Mouse (Mus musculus) intestine, embryonic 16.5 days (tissue): ENCODE measurements at regions not wholly inside any gene's neighbourhood (a gene's known extent, or its start where the extent isn't known, plus 50 kb on each side); places are given as distances from the start of the nearest gene placed in this dataset.

Experiments
- ATAC-seq: fragments of 200-750 bp; cut with Nextera tagmentation; 2 replicates; pipeline ENCODE4 v1.8.0; 2017; ENCODE audit warnings: moderate TSS enrichment, moderate library complexity
- H3K27ac ChIP-seq: fragments of 300-500 bp; sonication (generic); 2 replicates; pipeline ENCODE4 v1.5.1; 2014; ENCODE audit warnings: mild to moderate bottlenecking, low read length
- H3K27me3 ChIP-seq: fragments of 300-500 bp; sonication (generic); replicated peaks from 2 replicates; pipeline ENCODE4 v1.6.1; 2014; ENCODE audit warnings: low read length, control low read depth, mixed read lengths; ENCODE audit not compliant: control insufficient read depth, insufficient read depth
- H3K36me3 ChIP-seq: fragments of 300-500 bp; sonication (generic); 2 replicates; pipeline ENCODE4 v1.6.1; 2014; ENCODE audit warnings: low read length, control low read depth; ENCODE audit not compliant: control insufficient read depth, insufficient read depth
- H3K4me1 ChIP-seq: fragments of 300-500 bp; sonication (generic); 2 replicates; pipeline ENCODE4 v1.6.1; 2014; ENCODE audit warnings: low read length, control low read depth, mixed read lengths; ENCODE audit not compliant: control insufficient read depth, insufficient read depth
- H3K4me2 ChIP-seq: fragments of 300-500 bp; sonication (generic); 2 replicates; pipeline ENCODE4 v1.6.1; 2014; ENCODE audit warnings: low read depth, low read length, control low read depth
- H3K4me3 ChIP-seq: fragments of 300-500 bp; sonication (generic); 2 replicates; pipeline ENCODE4 v1.5.1; 2014; ENCODE audit warnings: mild to moderate bottlenecking, low read length
- H3K9ac ChIP-seq: fragments of 300-500 bp; sonication (generic); 2 replicates; pipeline ENCODE4 v1.6.1; 2014; ENCODE audit warnings: low read depth, low read length
- H3K9me3 ChIP-seq: fragments of 300-500 bp; sonication (generic); 2 replicates; pipeline ENCODE4 v1.6.1; 2016; ENCODE audit warnings: low read length, control low read depth; ENCODE audit not compliant: control insufficient read depth
- WGBS: fragments of 180-500 bp; shearing (Covaris S2); extraction: QIAGEN DNeasy Blood & Tissue Kit; methylation state at CpG from one replicate; pipeline ENCODE4 v1.1.7; 2014; 5-methylcytosine and 5-hydroxymethylcytosine counted together

DNA sequence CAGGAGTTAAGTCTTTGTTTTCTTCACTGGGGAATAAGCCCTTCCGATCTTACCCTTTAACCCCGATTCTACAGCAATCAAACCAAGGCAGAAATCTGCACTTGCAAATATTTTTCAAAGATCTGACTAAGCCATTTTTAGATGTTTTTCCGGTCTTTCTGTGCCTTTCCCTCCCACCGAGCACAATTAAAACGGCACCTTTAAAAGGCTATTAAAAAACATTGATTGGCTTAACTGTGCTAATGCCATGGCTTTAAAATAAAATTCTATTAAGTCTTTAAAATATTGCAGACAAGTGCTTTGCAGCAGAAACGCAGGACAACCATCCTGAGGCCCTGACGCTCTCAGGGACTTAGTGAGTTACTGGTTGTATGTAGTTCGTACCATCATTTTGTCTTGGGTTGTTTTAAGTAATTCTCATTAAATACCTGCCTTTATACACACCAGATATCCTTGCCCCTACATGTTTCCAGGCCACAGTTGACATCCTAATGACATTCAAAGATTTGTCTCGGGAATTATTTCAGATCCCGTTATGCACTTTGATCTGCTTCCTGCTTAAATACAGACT is 197.6 kb upstream of the Hnrnpa3 start:
- Histone ChIP-seq H3K27ac (no peak overlapping the region), H3K9ac (no peak overlapping the region), H3K4me2 (no peak overlapping the region), H3K27me3 (no peaks in the 10 kb centered on the region), H3K4me3 (no peak overlapping the region), H3K36me3 (no peaks in the 10 kb centered on the region), H3K9me3 (no peaks in the 10 kb centered on the region), H3K4me1 (no peaks in the 10 kb centered on the region)
- no peak for ATAC-seq
- WGBS, result 74% methylated on average over 10 of the region's 10 CpGs

DNA sequence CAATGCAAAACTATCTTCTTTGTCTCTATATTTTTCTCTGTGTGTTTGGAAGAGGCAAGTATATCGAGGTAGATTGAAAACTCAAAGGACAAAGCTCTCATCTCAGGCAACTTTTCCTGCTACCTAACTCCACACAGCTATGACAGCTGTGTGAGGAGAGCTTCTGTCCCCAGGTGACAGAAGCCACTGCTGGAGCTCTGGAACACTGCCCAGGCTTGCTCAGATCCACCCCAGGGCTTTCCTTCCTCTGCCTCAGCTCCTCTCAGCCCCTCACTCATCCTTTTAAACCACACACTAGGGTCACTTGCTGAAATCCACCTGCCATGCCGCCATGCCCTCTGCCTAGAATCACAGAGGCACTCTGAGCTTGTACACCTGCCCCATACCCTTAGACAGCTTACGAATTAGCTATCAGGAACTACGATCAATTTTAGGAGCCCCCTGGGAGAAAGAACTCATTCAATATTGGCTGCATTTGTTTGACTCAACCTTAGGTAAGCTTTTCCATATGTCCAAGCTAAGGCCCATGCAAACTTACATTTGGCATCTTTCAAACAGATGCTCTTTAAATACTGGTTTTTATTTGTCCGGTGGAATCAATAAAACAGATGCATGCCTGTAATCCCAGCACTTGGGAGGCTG is 196.9 kb upstream of the Hnrnpa3 start:
- Histone ChIP-seq H3K9me3 (no peaks in the 10 kb centered on the region), H3K27me3 (no peaks in the 10 kb centered on the region), H3K36me3 (no peaks in the 10 kb centered on the region), H3K9ac (no peak overlapping the region), H3K4me3 (no peak overlapping the region), H3K27ac (no peak overlapping the region), H3K4me1 (no peaks in the 10 kb centered on the region), H3K4me2 (no peak overlapping the region)
- no peak for ATAC-seq
- 77% methylated on average over 5 of the region's 5 CpGs for WGBS

DNA sequence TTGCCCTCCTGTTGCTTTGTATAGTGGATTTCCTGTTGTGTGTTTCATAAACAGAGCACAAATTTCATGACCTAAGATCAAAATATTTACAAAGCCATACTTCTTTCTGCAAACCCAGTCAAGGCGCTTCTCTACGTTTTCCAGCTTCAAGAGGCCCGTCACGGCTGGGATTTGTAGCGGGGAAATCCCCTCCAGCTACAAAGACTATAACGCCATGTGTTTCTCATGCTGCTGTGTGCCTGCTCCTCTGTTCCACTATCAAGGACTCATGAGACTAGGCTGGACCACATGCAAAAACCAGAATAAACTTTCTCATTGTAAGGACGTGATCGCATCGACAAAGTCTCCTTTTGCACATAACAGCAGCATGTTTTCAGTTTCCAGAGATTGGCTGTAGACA is 196.0 kb upstream of the Hnrnpa3 start:
- H3K36me3 ChIP-seq, result no peaks in the 10 kb centered on the region
- H3K4me1 ChIP-seq, result no peaks in the 10 kb centered on the region
- H3K27ac ChIP-seq, result no peak overlapping the region
- H3K4me3 ChIP-seq, result no peak overlapping the region
- 0 out of 2 replicates have a peak overlapping the region, but pooled peaks have one; percentile 8 for H3K4me2 ChIP-seq
- H3K27me3 ChIP-seq, result no peaks in the 10 kb centered on the region
- no peaks in the 10 kb centered on the region for H3K9me3 ChIP-seq
- no peak for ATAC-seq
- WGBS, result 59% methylated on average over 9 of the region's 9 CpGs
- no peak overlapping the region for H3K9ac ChIP-seq

DNA sequence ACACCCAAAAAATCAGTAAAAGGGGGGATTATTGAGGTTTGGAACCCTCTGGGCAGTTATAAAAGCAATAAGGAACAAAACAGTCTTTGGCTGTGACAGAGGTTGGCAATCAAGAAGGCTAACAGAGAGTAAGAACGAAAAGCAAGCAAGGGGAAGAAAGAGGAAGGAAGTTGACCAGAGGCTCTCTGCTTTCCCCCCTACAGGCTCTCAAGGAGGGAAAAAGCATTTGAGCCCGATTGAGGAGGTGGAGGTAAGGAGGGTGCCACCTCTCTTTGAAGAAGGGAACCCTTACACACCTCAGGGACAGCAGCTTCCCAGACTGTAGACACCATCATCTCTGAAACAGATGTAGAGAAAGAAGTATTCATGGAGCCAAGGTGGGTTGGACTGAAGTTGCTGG is 194.6 kb upstream of the Hnrnpa3 start:
- Histone ChIP-seq H3K4me1 (no peaks in the 10 kb centered on the region), H3K9me3 (no peaks in the 10 kb centered on the region), H3K4me3 (no peak overlapping the region), H3K9ac (no peak overlapping the region), H3K36me3 (no peaks in the 10 kb centered on the region), H3K4me2 (no peak overlapping the region), H3K27ac (no peak overlapping the region), H3K27me3 (no peaks in the 10 kb centered on the region)
- no peak for ATAC-seq
- WGBS, result 41% methylated on average over 2 of the region's 2 CpGs

DNA sequence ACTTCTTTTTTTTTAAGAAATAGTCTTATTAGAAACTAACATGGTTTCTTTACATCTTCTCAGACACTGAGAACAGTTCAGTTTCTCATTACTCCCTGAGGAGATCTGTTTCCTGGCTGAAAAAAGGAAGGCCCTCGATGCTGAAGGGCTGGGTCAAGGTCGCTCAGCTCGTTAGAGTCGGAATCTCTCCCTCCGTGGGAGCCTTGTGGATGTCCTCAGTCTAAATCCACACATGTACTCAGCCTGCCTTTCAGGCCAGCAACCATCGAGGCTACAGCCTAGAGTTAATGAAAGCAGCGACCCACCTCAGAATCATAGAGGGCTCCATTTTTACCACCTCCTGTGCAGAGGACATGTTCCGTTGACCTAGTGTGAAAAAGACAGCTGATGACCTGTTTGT is 190.2 kb upstream of the Hnrnpa3 start:
- Histone ChIP-seq H3K4me3 (no peak overlapping the region), H3K4me1 (peaks cover 4% of the 10 kb centered on the region; the same call in 1 of the 2 replicates), H3K27me3 (no peaks in the 10 kb centered on the region), H3K4me2 (no peak overlapping the region), H3K9me3 (no peaks in the 10 kb centered on the region), H3K9ac (no peak overlapping the region), H3K36me3 (no peaks in the 10 kb centered on the region), H3K27ac (no peak overlapping the region)
- WGBS, result 72% methylated on average over 8 of the region's 8 CpGs
- no peak for ATAC-seq

DNA sequence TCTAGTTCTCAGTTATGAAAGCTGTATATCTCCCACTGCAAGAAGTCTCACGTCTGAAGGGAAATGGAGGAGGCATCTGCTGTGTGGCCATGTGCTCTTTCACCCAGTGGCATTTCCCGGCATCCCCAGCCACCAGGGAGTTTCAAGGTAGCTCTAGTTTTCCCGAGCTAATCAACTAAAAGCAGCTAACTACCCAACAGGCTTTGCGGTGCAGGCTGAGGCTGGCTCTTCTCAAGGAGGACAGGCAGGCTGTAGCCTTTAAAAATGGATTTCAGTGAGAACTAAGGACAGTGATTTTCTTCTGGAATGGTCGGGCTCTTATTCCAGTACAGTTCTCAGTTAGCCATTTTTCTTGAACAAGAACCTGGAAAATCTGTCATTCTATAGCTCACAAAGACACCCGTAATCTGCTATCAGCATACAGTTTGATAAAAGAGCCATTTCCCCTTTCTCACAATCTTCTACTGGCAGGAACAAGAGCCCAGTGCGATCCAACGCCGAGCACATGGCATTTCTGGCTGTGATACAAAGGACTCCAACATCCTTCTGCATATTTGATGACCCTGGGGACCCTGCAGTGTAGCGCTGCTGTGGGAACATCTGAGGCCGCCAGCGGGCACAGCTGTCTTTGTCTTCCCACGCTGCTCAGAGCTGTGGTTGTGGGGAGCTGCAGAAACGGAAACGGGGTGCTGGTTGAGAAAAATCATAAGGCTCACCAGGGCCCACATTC is 188.9 kb upstream of the Hnrnpa3 start:
- WGBS, result 36% methylated on average over 15 of the region's 15 CpGs
- no peaks in the 10 kb centered on the region for H3K27me3 ChIP-seq
- no peaks in the 10 kb centered on the region for H3K36me3 ChIP-seq
- no peak overlapping the region for H3K27ac ChIP-seq
- H3K4me3 ChIP-seq, result no peak overlapping the region
- H3K4me2 ChIP-seq, result no peak overlapping the region
- peaks cover 4% of the 10 kb centered on the region; the same call in 1 of the 2 replicates for H3K4me1 ChIP-seq
- no peaks in the 10 kb centered on the region for H3K9me3 ChIP-seq
- no peak for ATAC-seq
- H3K9ac ChIP-seq, result no peak overlapping the region

DNA sequence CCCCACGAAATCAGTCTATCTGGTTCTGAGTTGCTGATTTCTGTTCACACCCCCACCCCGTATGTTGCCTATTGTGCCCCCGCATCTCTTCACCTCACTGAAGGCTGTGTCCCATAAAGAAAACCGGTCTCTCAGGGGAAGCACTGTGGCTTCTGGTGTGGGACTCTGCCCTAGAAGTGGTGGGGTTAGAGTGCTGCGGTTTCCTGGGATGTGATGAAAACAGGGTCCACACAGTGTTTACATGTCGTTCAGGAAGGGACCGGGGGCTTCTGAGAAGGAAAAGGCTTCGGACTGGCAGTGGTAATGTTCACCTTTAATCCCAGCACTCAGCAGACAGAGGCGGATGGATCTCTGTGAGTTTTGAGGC is 188.4 kb upstream of the Hnrnpa3 start:
- no peak overlapping the region for H3K4me2 ChIP-seq
- no peak for ATAC-seq
- no peaks in the 10 kb centered on the region for H3K27me3 ChIP-seq
- H3K36me3 ChIP-seq, result no peaks in the 10 kb centered on the region
- H3K27ac ChIP-seq, result no peak overlapping the region
- no peak overlapping the region for H3K9ac ChIP-seq
- WGBS, result 43% methylated on average over 9 of the region's 9 CpGs
- H3K9me3 ChIP-seq, result no peaks in the 10 kb centered on the region
- H3K4me3 ChIP-seq, result no peak overlapping the region
- H3K4me1 ChIP-seq, result peaks cover 4% of the 10 kb centered on the region; the same call in 1 of the 2 replicates

DNA sequence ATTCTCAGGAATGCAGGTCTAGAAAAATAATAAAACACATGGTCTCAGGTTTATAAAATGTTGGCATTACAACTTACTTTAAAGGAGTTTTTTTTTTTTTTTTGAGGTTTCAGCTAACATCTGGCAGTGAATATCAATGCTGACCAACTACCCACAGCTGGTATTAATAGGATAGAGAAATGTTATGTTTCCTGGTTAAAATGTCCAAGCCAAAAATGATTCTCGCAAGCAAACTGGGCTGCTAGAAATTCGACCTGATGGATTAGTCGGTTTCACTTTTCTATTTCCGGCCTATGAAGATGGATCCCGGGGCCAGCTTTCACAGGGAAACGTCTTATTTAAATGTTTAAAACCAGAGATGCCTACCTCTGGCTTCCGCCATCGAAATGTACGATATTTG is 186.6 kb upstream of the Hnrnpa3 start:
- Histone ChIP-seq H3K9ac (no peak overlapping the region), H3K36me3 (no peaks in the 10 kb centered on the region), H3K4me1 (peaks cover 4% of the 10 kb centered on the region; the same call in 1 of the 2 replicates), H3K27me3 (no peaks in the 10 kb centered on the region), H3K4me3 (no peak overlapping the region), H3K9me3 (no peaks in the 10 kb centered on the region), H3K4me2 (no peak overlapping the region), H3K27ac (no peak overlapping the region)
- ATAC-seq, result no peak
- 87% methylated on average over 9 of the region's 9 CpGs for WGBS

DNA sequence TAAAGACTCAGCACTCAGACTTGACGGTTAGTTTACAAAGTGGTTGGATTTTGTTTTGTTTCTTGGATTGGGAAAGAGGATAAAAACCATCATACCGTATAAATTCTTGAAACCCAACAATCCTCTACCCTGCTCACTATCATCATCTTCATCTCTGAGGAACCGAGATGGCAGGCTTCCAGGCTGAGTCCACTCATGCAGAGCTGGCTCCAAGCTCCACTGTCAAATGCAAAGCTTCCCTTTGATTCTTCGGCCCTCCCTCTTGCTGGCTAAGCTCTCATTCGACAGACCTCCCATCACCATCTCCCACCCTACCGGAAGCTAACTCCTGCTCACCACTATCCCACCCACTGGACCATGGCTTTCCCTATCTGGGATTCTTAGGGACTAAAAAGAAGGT is 184.6 kb upstream of the Hnrnpa3 start:
- Histone ChIP-seq H3K9ac (no peak overlapping the region), H3K9me3 (no peaks in the 10 kb centered on the region), H3K4me2 (no peak overlapping the region), H3K4me3 (no peak overlapping the region), H3K4me1 (peaks cover 4% of the 10 kb centered on the region; the same call in 1 of the 2 replicates), H3K36me3 (no peaks in the 10 kb centered on the region), H3K27me3 (no peaks in the 10 kb centered on the region), H3K27ac (no peak overlapping the region)
- ATAC-seq, result no peak
- WGBS, result 60% methylated on average over 6 of the region's 6 CpGs
